Mouse (Mus musculus) CD8-positive naive resting alpha-beta T cell, adult 2 months (primary cell): Measurements from ENCODE around the gene Twf2.

Experiments used
- DNase-seq, 2 experiments: peaks; one replicate each; pipeline ENCODE4 v3.0.0; 2022; ENCODE audit warnings: low read depth in 2 of 2, low spot score in 2 of 2

Twf2 gene

DNA sequence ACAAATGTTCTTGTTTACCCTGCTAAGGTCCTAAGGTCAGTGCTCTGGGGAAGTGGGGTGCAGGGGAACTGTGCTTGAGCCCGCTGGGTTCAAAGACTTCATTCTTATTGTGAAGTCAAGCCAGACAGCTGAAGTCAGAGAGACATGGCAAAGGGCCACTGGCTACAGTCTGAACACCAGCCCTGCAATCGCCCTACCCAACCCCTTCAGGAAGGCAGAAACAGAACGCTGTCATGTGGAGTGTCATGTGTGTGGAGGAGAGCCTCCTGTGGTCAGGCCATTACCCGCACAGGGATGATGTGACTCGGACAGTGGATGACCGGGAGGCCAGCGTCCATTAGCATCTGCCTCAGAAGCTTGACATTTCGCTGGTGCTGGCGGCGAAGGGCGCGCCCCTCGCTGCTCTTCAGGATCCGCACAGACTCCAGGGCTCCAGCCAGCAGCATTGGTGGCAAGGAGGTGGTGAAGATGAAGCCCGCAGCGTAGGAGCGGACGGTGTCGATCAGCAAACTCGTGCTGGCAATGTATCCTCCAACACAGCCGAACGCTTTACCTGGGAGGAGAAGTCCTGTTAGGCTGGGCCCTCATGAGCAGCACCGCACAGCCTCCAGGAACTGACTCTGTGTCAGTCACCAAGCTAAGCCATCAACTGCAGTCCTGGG lies 33.4 kb downstream of the Twf2 start:
- no peak for DNase-seq

DNA sequence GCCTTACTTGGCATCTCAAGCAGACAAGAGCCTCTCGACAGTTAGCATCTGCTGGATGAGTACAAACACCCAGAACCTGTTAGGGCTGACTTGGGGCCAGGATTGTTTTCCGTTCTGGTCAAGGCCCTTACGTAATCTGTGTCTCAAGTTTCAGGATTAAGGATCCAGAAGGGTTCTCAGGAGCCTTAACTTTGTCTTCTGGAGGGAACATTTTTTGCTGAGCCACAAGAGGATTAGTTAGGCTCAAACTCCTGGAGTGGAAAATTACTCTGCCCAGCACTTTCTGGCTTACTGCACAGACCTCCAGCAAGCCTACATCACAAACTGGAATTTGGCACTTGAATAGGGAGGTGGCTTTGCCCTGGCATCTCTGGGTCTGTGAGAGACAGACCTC lies 33.9 kb downstream of the Twf2 start:
- no peak for DNase-seq

DNA sequence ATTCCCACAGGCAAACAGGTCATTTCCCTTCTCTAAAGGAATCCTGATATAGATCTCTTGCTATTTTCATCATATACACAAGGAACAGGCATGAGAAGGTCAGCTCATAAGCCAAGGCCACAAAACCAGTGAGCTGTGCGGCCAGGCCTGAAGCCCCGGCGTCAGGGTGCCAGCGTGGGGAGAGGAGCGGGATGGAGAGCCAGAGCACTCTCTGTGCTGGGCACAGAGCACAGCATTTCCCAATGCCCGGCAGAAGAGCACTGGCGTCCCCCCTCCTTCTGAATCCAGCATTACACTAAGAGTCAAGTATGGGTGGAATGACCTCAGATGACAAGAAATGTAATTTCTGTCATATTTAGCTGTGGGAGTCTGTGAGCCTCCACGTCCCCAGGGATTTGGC lies 34.5 kb downstream of the Twf2 start:
- no peak for DNase-seq

- DNase-seq = no peak
These were observed 35.0 kb downstream of the Twf2 start for GRCm38 (mm10) chr9:106237878-106238277.

DNA sequence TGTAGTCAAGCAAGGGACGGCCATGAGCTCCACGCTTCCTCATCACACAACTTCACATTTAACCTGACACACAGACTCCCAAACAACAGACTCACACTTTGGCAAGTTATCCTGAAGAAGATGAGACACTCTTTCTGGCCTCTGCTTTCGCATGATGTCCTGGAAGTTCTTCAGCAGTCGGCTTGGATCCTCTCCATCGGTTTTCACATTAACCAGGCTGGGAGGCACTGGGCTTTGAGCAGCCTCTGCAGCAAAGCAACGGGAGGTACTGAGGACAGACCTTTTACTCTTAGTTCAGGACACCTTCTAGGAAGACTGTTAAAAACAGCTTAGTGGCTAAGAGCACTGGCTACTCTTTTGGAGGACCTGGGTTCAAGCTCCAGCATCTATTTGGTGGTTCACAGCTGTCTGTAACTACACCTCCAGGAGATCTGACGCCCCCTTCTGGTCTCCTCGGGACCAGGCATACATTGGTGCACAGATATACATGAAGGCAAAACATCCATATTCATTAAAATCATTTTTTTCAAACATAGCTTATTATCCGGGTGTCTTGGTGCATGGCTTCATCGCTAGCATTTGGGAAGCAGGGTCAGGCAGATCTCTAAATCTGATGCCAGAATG lies 38.7 kb downstream of the Twf2 start:
- no peak for DNase-seq

GRCm38 (mm10) chr9:106242813-106243488 lies 40.0 kb downstream of the Twf2 start:
- no peak for DNase-seq

DNA sequence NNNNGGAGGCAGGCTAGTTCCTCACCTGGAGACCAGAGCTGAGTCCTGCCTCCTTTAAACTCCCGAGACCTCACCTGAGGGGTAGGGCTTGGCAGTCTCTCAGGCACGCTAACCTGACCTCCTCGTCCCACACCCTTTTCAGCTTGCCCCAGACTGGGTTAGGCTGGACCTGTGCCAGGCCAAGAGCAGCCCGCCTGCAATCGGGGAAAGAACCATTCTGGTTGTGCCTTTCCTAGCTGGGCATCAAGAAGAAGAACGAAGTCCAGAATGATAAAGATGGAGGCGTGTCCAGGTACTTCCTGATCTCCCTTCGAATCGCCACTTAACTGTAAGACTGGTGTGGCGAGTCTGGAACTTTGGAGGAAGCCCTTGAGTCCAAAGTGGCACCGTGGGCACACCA lies 46.6 kb downstream of the Twf2 start:
- no peak for DNase-seq

DNA sequence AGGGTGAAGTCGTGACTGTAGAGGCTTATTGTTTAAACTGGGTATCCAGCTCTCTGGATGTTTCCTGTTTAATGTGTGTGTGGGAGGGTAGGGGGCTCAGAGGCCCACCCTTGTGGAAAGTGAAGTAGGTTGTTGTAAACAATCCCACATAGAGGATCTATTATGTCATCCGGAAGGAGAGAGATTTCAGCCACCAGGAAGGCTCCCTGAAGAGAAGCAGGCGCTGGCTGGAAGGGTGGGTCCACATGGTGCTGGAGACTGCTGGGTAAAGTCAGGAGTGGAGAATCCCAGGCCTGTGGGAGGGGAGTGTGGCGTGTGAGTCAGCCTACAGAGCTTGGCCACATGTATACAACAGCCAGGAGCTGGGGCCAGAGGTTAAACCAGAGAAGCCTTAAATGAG lies 47.3 kb downstream of the Twf2 start:
- no peak for DNase-seq

DNA sequence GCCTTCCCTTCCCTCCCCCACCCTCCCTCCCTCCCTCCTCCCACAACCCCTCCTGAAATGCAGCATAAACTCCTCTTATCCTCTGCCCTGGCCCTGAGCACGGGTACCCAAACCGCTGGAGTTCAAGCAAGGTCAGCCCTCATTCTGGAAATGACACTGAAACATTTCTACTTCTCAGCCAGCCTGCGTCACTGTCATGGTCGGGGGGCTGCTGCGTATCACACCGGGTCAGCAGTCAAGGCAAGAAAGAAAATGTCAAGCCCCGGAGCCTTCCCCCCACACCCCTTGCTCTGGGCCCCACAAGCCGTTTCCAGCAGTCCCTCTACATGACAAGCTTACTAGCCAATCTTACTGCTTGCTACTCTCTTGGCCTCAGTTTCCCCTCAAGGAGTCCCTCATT lies 48.2 kb downstream of the Twf2 start:
- no peak for DNase-seq

DNA sequence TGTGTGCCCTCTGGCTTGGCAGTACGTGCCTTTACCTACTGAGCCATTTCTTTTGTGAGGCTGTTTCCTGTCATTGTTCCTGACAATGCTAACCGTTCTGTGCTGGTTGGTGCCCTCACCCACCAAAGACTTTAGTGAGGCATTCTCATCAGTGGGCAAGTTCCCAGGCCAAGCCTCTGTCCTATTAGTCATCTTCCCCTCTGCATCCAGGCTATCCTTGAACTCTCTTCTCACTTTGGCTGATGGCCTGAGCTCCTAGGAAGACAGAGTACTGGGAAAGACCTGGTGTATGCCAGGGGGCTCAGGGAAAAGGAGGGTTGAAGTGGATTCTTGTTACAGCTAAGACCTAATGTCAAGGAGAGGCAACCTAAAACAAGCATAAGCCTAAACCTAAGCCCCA lies 51.1 kb downstream of the Twf2 start:
- no peak for DNase-seq

- no peak for DNase-seq
These were observed 55.5 kb downstream of the Twf2 start for GRCm38 (mm10) chr9:106258412-106258811.

- no peak for DNase-seq
These were observed 56.1 kb downstream of the Twf2 start for GRCm38 (mm10) chr9:106258990-106259389.

DNA sequence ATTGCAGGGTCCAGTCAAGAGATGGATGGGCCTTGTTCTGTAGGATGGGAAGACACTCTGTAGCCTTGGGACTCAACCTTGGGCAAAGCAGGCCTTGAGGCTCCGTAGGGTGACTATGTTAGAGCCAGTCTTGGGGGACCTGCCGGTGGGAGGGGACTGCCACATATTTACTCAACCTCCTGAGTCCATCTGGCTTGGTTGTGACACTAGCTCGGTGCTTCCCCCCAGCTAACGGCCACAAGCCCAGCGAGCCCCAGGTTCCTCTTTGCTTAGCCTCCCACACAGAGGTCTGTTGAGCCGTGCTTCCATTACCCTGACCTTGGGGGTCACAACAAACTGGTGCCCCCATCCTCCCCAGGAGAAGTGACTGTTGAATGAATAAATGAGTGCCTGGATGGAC lies 58.1 kb downstream of the Twf2 start:
- no peak for DNase-seq

DNA sequence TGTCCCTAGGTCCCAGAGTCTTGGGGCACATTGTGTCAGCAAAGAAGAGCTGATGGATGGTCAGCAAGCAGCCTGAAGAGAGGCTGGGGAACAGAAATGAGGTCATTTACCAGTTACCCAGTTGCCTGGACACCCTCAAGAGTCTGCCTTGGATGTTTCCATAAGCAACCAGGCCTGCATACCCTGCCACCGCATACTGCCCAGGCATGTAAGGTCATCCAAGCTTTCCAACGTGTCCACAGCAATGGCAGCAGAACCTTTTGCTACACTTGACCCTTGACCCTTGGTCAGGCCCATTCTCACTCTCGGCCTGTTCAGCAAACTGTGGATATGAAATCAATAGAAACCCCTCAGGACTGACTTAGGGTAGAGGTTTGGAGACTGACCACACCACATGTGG lies 58.6 kb downstream of the Twf2 start:
- DNase-seq = no peak

DNA sequence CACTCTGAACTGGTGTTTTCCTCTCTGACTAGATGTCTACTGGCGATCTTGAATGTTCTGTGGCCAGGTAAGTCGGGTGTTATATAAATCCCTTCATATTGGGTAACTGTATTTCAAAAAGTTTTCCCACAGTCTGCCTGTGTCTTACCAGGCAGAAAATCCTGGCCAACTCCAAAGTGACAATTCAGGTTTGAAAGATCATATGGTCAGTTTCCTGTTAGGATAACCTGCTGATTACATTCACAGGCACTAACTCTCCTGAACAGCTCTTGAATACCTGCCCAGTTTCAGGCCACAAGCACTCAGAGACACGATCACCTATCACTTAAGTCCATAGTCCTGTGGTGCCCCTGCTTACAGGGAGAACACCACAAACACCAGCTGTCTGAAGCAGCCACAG lies 59.2 kb downstream of the Twf2 start:
- DNase-seq = no peak

DNA sequence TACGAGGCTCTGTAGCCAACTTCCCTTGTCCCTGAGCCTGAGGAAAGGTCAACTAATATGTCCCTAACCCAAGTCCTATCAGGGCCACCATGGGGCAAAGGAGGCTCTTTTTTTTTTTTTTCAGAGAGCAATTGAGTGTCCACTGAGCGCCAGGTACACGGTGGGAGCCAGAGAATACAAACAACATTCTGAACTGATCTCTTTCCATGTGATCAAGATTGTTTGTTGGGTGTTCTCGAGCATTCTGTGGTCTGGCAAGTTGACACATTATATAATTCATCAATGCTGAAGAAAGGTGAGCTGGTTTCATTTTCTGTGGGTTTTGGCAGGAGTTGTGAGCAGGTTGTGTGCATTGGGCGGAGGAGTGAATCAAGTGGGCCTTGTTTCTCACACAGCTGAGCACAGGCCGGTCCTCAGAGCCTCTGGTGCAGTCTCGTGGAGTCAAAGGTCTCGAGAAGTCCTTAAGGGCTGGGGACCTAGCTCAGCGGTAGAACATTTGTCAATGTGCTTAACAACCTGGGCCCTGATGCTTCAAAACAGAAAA lies 60.5 kb downstream of the Twf2 start:
- no peak for DNase-seq
